Mouse (Mus musculus): Measurements from ENCODE around the gene Ncapd3. TPM values are rescaled to one million over a fixed set of nuclear protein-coding genes. Genes with fewer than 3 reads are reported as not detected.

Ncapd3 gene
- polyA plus RNA-seq, 1 experiment from 2014 or later = 42.9 TPM

GRCm38 (mm10) chr9:27128629-27129028, 98.7 kb downstream of the Ncapd3 start:
- no peaks in the 10 kb centered on the region; the same call in 1 of the 2 replicates for H3K9me3 ChIP-seq (replicated peaks)
- H3K27ac ChIP-seq = no peak overlapping the region
- H3K9ac ChIP-seq = no peak overlapping the region
- WGBS (ENCODE audit: insufficient replicate concordance) = 31% methylated on average over 4 of the region's 4 CpGs
- H3K27me3 ChIP-seq (replicated peaks) = no peaks in the 10 kb centered on the region
- no peak overlapping the region for H3K4me3 ChIP-seq
- H3K4me1 ChIP-seq = no peaks in the 10 kb centered on the region
- ATAC-seq = no peak
- no peaks in the 10 kb centered on the region for H3K36me3 ChIP-seq
- no peak overlapping the region for H3K4me2 ChIP-seq

DNA sequence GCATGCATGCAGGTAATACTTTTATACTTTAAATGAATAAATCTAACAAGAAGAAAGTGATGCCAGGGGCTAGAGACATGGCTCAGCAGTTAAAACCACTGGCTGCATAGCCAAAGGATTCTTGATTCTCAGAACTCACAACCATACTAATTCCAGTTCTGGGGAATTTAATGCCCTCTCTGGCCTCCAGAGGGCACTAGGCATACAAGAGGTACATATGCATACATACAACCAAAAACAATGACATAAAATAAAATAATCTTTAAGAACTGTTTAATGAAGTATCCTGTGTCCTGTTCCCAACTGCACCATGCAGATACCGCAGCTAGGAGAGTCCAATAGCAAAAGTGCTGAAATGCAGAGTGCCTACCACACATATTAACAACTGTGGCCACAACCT, 104.4 kb downstream of the Ncapd3 start:
- no peaks in the 10 kb centered on the region for H3K27me3 ChIP-seq (replicated peaks)
- no peak for ATAC-seq
- no peak overlapping the region for H3K4me2 ChIP-seq
- H3K4me1 ChIP-seq = no peaks in the 10 kb centered on the region
- H3K27ac ChIP-seq = no peak overlapping the region
- H3K9me3 ChIP-seq (replicated peaks) = no peaks in the 10 kb centered on the region
- WGBS (ENCODE audit: insufficient replicate concordance) = 42% methylated on average over 1 of the region's 1 CpGs
- no peak overlapping the region for H3K4me3 ChIP-seq
- no peaks in the 10 kb centered on the region for H3K36me3 ChIP-seq
- H3K9ac ChIP-seq = no peak overlapping the region

- Histone ChIP-seq H3K9me3 (replicated peaks) (no peaks in the 10 kb centered on the region), H3K4me2 (no peak overlapping the region), H3K27me3 (replicated peaks) (no peaks in the 10 kb centered on the region), H3K27ac (no peak overlapping the region), H3K9ac (no peak overlapping the region), H3K4me3 (no peak overlapping the region), H3K4me1 (no peaks in the 10 kb centered on the region), H3K36me3 (no peaks in the 10 kb centered on the region)
- 81% methylated on average over 7 of the region's 7 CpGs for WGBS (ENCODE audit: insufficient replicate concordance)
- ATAC-seq = no peak
Measured at GRCm38 (mm10) chr9:27135372-27135771, 105.4 kb downstream of the Ncapd3 start.

- WGBS (ENCODE audit: insufficient replicate concordance) = 68% methylated on average over 8 of the region's 8 CpGs
- H3K4me1 ChIP-seq = no peaks in the 10 kb centered on the region
Measured at GRCm38 (mm10) chr9:27136651-27137050, 106.7 kb downstream of the Ncapd3 start.

GRCm38 (mm10) chr9:27140432-27141065, 110.6 kb downstream of the Ncapd3 start:
- no peak for ATAC-seq
- WGBS (ENCODE audit: insufficient replicate concordance) = 78% methylated on average over 10 of the region's 10 CpGs
- H3K27ac ChIP-seq = no peak overlapping the region
- no peaks in the 10 kb centered on the region for H3K9me3 ChIP-seq (replicated peaks)
- 0 out of 2 replicates have a peak, but pooled peaks cover 2% of the 10 kb centered on the region for H3K36me3 ChIP-seq
- no peak overlapping the region for H3K4me2 ChIP-seq
- no peaks in the 10 kb centered on the region for H3K4me1 ChIP-seq
- H3K4me3 ChIP-seq = no peak overlapping the region
- no peaks in the 10 kb centered on the region for H3K27me3 ChIP-seq (replicated peaks)
- H3K9ac ChIP-seq = no peak overlapping the region

More at GRCm38 (mm10) chr9:27136651-27137050, 106.7 kb downstream of the Ncapd3 start:
- Histone ChIP-seq H3K4me2 (no peak overlapping the region), H3K4me3 (no peak overlapping the region), H3K36me3 (0 out of 2 replicates have a peak, but pooled peaks cover 2% of the 10 kb centered on the region), H3K27me3 (replicated peaks) (no peaks in the 10 kb centered on the region), H3K9me3 (replicated peaks) (no peaks in the 10 kb centered on the region), H3K9ac (no peak overlapping the region), H3K27ac (no peak overlapping the region)
- ATAC-seq = no peak

DNA sequence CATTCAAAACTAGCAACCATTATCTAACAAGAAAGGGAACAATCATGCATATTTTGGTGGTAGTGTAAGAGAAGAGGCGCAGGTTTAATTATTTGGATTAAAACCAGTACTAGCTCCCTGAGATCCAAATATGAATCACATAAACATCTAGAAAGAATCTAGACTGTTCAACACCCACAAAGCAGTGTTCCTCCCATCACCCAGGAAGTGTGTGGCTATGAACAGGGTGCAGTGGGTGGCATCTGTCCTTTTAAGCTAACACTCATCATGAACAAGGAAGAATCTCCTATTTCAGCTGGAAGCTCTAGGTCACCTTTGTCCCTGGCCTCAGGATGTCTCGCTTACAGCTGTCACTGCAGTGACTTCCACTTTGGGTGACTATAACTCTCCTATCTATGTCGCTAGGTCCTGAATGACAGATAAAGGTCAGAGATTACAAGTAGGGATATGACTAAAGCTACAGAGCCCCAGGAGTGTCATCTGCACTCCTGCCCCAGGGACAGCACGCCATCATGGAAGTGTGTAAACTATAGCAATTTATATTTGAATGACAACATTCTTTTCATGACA, 114.4 kb downstream of the Ncapd3 start:
- Histone ChIP-seq H3K4me3 (no peak overlapping the region), H3K27me3 (replicated peaks) (no peaks in the 10 kb centered on the region), H3K36me3 (0 out of 2 replicates have a peak, but pooled peaks cover 2% of the 10 kb centered on the region), H3K9me3 (replicated peaks) (no peaks in the 10 kb centered on the region), H3K4me2 (no peak overlapping the region), H3K9ac (no peak overlapping the region), H3K4me1 (peaks cover 9% of the 10 kb centered on the region; the same call in 1 of the 2 replicates), H3K27ac (no peak overlapping the region)
- 61% methylated on average over 4 of the region's 4 CpGs for WGBS (ENCODE audit: insufficient replicate concordance)
- ATAC-seq = no peak

Other genes starting within 250 kb of the Ncapd3 start
- gene Glb1l2, start 223.7 kb upstream of the Ncapd3 start, polyA plus RNA-seq (2016; fragmentation: Nextera tagmentation; extraction: Ambion mirVana) = 0.14 and 0.19 TPM in 2 replicates
- gene Glb1l3, start 169.3 kb upstream of the Ncapd3 start, polyA plus RNA-seq (2016; fragmentation: Nextera tagmentation; extraction: Ambion mirVana) = not detected in 2 replicates
- not detected in 2 replicates for gene Gm1110, start 107.1 kb upstream of the Ncapd3 start, polyA plus RNA-seq (2016; fragmentation: Nextera tagmentation; extraction: Ambion mirVana)
- gene Acad8, start 30.6 kb upstream of the Ncapd3 start, polyA plus RNA-seq (2016; fragmentation: Nextera tagmentation; extraction: Ambion mirVana) = 14.2 and 14.4 TPM in 2 replicates
- 75.4 and 83.0 TPM in 2 replicates for gene Thyn1, start 30.5 kb upstream of the Ncapd3 start, polyA plus RNA-seq (2016; fragmentation: Nextera tagmentation; extraction: Ambion mirVana)
- gene Vps26b, start 110 bp upstream of the Ncapd3 start, polyA plus RNA-seq (2016; fragmentation: Nextera tagmentation; extraction: Ambion mirVana) = 18.9 and 19.0 TPM in 2 replicates
- 12.0 and 12.6 TPM in 2 replicates for gene Jam3, start 125.2 kb downstream of the Ncapd3 start, polyA plus RNA-seq (2016; fragmentation: Nextera tagmentation; extraction: Ambion mirVana)